Mouse (Mus musculus) R1 (cell line): ENCODE measurements at regions not wholly inside any gene's neighbourhood (a gene's known extent, or its start where the extent isn't known, plus 50 kb on each side); places are given as distances from the start of the nearest gene placed in this dataset.

Source experiments
- DNase-seq: peaks from one replicate; pipeline ENCODE4 v3.0.0-alpha.2; 2018; ENCODE audit warnings: low read depth, low spot score

DNA sequence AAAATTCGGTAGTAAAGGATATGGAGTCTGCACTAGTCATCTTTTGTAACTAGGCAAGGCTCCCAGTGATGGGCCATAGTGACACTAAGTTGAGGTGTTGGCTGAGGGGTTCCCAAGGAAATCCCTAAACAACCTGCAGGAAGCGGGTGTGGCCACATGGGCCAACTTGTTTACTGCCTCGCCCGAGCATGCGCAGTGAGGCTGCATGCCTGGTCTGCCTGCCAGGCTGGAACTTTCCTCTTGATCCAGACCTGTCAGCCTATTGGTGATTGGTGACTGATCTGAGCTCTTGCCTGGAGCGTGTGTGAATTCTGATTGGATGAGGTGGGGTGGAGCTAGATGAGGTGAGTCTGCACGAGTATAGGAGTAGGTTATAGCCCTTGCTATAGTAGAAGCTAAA, 103.1 kb upstream of the Zwint start:
- peak; percentile 59 for DNase-seq

GRCm38 (mm10) chr10:72573991-72574652, 80.5 kb upstream of the Zwint start:
- no peak for DNase-seq

DNA sequence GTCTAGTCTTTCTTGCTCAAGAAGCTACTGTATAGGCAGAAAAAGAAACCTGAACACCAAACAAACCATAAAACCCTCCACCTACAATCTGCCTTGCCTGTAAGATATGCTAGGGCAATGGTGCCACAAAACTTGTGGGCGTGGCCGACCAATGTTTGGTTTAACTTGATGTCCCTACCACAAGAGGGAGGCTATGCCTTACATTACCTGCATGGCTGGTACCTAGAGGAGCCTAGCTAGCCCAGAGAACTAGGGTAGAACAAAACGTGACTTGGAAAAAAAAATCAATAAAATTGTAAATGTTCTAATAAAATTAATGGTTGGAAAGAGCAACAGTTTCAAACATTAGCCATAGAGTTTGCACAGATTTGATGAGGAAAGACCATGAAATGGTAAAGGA, 76.9 kb upstream of the Zwint start:
- DNase-seq: no peak

GRCm38 (mm10) chr10:72578501-72578900, 76.1 kb upstream of the Zwint start:
- DNase-seq: no peak

DNA sequence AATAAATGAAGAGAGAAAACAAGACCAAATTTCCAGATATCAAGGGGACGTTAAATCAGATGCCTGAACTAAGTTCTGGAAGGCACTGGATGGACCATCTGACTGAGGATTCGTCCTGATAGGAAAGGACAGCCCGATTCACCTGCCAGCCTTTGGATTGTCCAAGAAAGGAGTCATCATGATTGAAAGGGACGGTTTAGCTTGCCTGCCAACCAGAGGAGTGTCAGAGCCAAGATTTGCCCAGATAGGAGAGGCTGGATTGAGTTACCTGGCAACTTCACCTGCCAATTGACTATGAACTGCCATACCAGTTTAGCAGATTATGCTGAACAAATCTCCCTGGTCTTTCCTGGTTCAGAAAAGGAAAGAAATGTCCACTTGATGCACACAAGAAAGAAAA, 73.3 kb upstream of the Zwint start:
- DNase-seq: no peak

- no peak for DNase-seq
Observed at GRCm38 (mm10) chr10:72588561-72588960, 66.1 kb upstream of the Zwint start.

DNA sequence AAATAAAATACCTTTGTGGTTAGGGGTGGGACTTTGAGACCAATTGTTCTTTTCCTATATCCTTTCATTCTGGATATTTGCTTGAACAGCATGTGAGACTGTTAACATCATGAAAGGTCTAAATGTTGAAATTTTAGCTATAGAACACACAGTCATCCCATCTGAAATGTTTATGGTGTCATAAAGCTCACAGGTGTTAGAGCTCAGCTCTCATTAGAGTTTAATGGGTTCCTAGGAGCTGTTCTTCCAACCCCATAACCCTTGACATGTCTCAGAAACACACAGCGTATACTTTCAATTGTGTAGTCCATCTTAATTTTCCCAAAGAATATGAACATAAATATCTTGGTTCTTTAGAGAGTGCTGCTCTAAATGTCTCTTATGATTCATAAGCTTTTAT, 61.6 kb upstream of the Zwint start:
- no peak for DNase-seq
